Mouse (Mus musculus): ENCODE results near the gene Ccdc62.

Ccdc62 gene

GRCm38 (mm10) chr5:124004356-124005150 lies 74.1 kb downstream of the Ccdc62 start:
- DNase-seq: peak; percentile 32 to 67

GRCm38 (mm10) chr5:124005151-124005500 lies 74.6 kb downstream of the Ccdc62 start:
- no peak for DNase-seq

- no peak for DNase-seq
These were observed 75.1 kb downstream of the Ccdc62 start for GRCm38 (mm10) chr5:124005591-124005990.

- DNase-seq: no peak
These were observed 75.8 kb downstream of the Ccdc62 start for GRCm38 (mm10) chr5:124006082-124006873.

- DNase-seq: no peak
These were observed 76.5 kb downstream of the Ccdc62 start for GRCm38 (mm10) chr5:124006891-124007491.

- DNase-seq: no peak
These were observed 79.6 kb downstream of the Ccdc62 start for GRCm38 (mm10) chr5:124010077-124010476.

- DNase-seq: no peak
These were observed 80.6 kb downstream of the Ccdc62 start for GRCm38 (mm10) chr5:124010910-124011655.

GRCm38 (mm10) chr5:124011927-124012326 lies 81.4 kb downstream of the Ccdc62 start:
- no peak for DNase-seq

- no peak for DNase-seq
These were observed 82.4 kb downstream of the Ccdc62 start for GRCm38 (mm10) chr5:124012885-124013284.

- no peak for DNase-seq
These were observed 83.3 kb downstream of the Ccdc62 start for GRCm38 (mm10) chr5:124013747-124014146.

- DNase-seq: no peak
These were observed 83.7 kb downstream of the Ccdc62 start for GRCm38 (mm10) chr5:124014180-124014579.

GRCm38 (mm10) chr5:124014791-124015251 lies 84.3 kb downstream of the Ccdc62 start:
- DNase-seq: no peak

- DNase-seq: no peak
These were observed 85.2 kb downstream of the Ccdc62 start for GRCm38 (mm10) chr5:124015727-124016126.

- DNase-seq: no peak
These were observed 85.9 kb downstream of the Ccdc62 start for GRCm38 (mm10) chr5:124016291-124016821.

GRCm38 (mm10) chr5:124017941-124018340 lies 87.5 kb downstream of the Ccdc62 start:
- no peak for DNase-seq

GRCm38 (mm10) chr5:124018651-124019050 lies 88.2 kb downstream of the Ccdc62 start:
- no peak for DNase-seq

All from thymus, postnatal 36 days (tissue).